In the genomic region with DNA sequence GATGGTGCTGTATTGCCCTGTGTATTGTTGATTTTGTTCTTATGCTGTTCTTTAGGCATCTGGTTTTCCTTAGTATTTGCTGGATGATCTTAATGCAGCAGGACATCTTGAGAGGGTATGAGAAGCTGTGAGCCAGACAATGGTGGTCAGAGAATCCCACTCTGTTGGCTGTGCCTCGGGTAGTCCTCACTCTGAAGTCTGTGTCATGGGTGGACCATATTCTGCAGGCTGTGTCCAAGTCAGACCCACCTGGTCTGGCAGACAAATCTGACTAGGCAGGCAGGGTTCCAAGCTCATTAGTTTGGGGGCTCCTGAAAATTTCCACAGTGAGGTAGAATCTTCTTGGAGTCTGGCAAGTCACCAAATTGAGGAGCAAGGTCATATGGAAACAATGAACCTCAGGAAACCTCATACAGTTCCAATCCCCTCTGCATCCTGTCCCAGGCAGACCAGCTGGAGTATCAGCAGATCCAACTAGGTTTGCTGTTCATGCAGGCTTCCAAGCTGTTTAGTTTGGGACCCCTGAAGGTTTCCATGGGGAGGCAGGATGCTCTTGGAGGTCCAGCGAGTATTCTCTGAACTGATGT, we compare ENCODE assay signal across 24 mouse cellular contexts.
"Had no signal": no experiment of that assay in that cellular context is flagged by ENCODE, and none has a peak within 500 bp of the region (broad histone marks: within the 10 kb centered on the region; RNA-seq: fewer than 3 reads in every experiment).

No protein-coding gene starts in this region.

- ATAC-seq: liver, postnatal 0 days; lung, postnatal 0 days; midbrain, embryonic 13.5 days; midbrain, embryonic 16.5 days had no signal

- H3K27me3 ChIP-seq: kidney, embryonic 15.5 days; limb, embryonic 15.5 days; megakaryocyte, embryonic 14.5 days; midbrain, embryonic 13.5 days; neural tube, embryonic 13.5 days; stomach, embryonic 15.5 days had no signal

- H3K4me2 ChIP-seq: kidney, embryonic 15.5 days; limb, embryonic 15.5 days; liver, embryonic 11.5 days; lung, embryonic 14.5 days; midbrain, embryonic 13.5 days; neural tube, embryonic 13.5 days; stomach, embryonic 15.5 days had no signal

- H3K9me3 ChIP-seq: kidney, embryonic 15.5 days; limb, embryonic 15.5 days; megakaryocyte, embryonic 14.5 days; midbrain, embryonic 10.5 days; midbrain, embryonic 13.5 days; neural tube, embryonic 13.5 days; stomach, embryonic 15.5 days had no signal

- H3K4me3 ChIP-seq: kidney, embryonic 15.5 days; left cerebral cortex, adult 2 months; limb, embryonic 15.5 days; megakaryocyte, embryonic 14.5 days; midbrain, embryonic 10.5 days; midbrain, embryonic 13.5 days; myocyte; neural tube, embryonic 13.5 days; stomach, embryonic 15.5 days had no signal

- H3K9ac ChIP-seq: kidney, embryonic 15.5 days; limb, embryonic 15.5 days; liver, embryonic 14.5 days; liver, postnatal 0 days; lung, embryonic 14.5 days; midbrain, embryonic 13.5 days; neural tube, embryonic 13.5 days; stomach, embryonic 15.5 days had no signal

- H3K27ac ChIP-seq: kidney, embryonic 15.5 days; left cerebral cortex, adult 2 months; limb, embryonic 15.5 days; liver, embryonic 14.5 days; midbrain, embryonic 10.5 days; midbrain, embryonic 13.5 days; neural tube, embryonic 13.5 days; stomach, embryonic 15.5 days had no signal

- DNase-seq: kidney, adult 8-10 months; kidney, postnatal 10 days; kidney, postnatal 36 days; layer of hippocampus, postnatal 36 days; liver, postnatal 0 days; lung, embryonic 14.5 days; lung, postnatal 36 days; retina, postnatal 1 day; right cerebral cortex, postnatal 25 days; spleen, adult 18-20 months; thymus, postnatal 25 days had no signal

- H3K4me1 ChIP-seq: kidney, embryonic 15.5 days; limb, embryonic 15.5 days; megakaryocyte, embryonic 14.5 days; midbrain, embryonic 10.5 days; midbrain, embryonic 13.5 days; neural tube, embryonic 13.5 days; stomach, embryonic 15.5 days had no signal

- H3K36me3 ChIP-seq: kidney, embryonic 15.5 days; limb, embryonic 15.5 days; midbrain, embryonic 10.5 days; midbrain, embryonic 13.5 days; neural tube, embryonic 13.5 days; stomach, embryonic 15.5 days had no signal
